Mouse (Mus musculus): ENCODE results near the gene Hectd1. TPM values are rescaled to one million over a fixed set of nuclear protein-coding genes. Genes with fewer than 3 reads are reported as not detected.

Gene Hectd1
- total RNA-seq, 2 experiments from 2014 or later: 87.0 to 87.2 TPM

DNA sequence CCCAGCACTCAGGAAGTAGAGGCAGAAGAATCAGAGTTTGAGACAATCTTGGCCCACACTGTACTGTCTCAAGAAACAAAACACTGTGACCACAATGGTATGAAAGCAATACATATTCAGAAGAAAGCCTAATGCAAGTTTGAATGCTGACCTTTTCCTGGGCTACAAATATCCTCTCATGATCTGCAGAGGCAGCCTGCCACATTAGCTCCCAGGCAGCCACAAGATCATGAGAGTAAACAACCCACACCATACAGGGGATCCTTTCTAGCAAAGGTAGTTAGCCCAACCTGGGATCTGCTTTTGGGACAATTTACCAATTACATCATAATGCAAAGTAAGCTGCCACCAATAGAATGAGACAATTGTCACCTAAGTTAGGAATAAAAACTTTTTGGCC lies 18.8 kb downstream of the Hectd1 start:
- no peak for DNase-seq (ENCODE audit: low spot score in 2 of 2)

DNA sequence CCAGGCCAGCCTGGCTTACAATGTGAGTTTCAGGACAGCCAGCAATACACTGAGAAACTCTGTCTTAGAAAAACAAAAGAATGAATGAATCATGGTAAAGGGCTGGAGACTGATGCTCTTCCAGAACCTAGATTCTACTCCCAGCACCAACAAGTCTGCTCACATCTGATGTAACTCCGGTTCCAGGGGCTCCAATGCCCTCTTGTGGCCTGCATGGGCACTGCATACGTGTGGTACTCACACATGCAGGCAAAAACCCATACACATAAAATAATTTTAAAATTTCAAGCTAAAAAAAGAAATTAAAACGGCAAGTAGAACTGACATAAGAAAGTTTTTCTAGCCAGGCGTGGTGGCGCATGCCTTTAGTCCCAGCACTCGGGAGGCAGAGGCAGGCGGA lies 44.5 kb downstream of the Hectd1 start:
- no peak for DNase-seq (ENCODE audit: low spot score in 2 of 2)

DNA sequence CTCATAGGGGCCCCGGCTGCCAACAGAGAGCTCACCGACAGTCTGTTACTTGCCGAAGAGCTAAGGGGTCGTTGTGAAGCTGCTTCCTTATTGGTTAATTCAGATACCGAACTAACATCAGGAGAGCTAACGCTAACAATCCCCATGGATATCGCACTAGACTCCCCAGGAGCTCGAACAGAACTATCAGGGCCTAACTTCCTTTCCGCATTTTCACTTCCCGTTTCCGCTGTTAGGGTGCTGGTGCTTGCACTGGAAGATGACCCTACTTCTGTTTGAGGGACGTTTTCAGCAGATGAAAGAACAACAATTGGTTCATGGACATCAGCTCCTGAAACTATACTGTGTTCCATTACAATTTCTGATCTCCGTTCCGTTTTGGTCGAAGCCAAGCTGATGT lies 60.6 kb downstream of the Hectd1 start:
- no peak for DNase-seq (ENCODE audit: low spot score in 2 of 2)

GRCm38 (mm10) chr12:51767454-51767853 lies 61.9 kb downstream of the Hectd1 start:
- no peak for DNase-seq (ENCODE audit: low spot score in 2 of 2)

GRCm38 (mm10) chr12:51759374-51759773 lies 70.0 kb downstream of the Hectd1 start:
- no peak for DNase-seq (ENCODE audit: low spot score in 2 of 2)

GRCm38 (mm10) chr12:51756599-51756961 lies 72.8 kb downstream of the Hectd1 start:
- DNase-seq (ENCODE audit: low spot score in 2 of 2): no peak

DNA sequence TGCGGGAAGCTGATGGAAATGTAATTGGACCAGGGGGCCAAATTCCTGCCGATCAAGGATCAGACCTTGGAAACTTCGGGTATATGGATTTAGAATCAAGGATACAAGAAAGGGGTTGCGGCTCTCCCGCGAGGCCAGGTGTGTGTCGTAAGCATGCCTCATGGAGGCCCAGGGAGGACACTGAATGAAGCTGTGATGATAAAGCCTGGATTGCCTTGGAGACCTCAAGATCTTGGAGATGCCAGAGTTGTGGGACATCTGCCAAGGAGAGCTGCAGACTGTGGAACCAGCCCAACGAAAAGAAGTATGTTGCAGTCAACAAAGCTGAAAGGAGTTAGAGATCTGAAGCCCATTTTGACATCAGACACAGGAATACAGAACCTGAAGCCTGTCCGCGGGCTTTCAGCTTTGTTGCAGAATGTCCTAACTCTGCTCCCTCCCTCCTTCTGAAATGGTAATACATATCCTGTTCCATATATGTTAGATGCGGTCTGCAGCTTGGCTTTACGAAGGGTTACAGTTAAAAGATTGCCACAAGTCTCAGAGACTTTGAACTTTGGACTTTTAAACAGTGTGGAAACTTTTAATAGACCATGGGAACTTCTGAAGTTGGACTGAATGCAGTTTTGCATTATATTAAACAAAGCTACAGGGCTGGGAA lies 73.3 kb downstream of the Hectd1 start:
- DNase-seq (ENCODE audit: low spot score in 2 of 2): no peak

DNA sequence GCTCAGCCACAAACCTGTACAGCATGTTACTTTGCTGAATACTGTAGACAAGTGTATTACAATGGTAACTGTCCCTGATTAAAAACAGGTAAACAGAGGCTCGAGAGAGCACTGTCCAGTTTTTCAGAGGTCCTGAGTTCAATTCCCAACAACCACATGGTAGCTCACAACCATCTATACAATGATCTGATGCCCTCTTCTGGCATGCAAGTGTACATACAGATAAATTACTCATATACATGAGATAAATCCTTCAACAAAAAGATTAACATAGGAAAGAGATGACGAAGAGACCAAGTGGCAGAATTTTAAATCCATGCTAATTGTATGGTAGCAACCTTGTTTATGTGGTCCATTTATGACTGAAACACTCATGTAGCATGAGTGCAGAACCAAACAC lies 82.0 kb downstream of the Hectd1 start:
- no peak for DNase-seq (ENCODE audit: low spot score in 2 of 2)

- no peak for DNase-seq (ENCODE audit: low spot score in 2 of 2)
These were observed 84.4 kb downstream of the Hectd1 start for GRCm38 (mm10) chr12:51744957-51745356.

GRCm38 (mm10) chr12:51741690-51742089 lies 87.6 kb downstream of the Hectd1 start:
- peak; percentile 53 to 57 for DNase-seq (ENCODE audit: low spot score in 2 of 2)

DNA sequence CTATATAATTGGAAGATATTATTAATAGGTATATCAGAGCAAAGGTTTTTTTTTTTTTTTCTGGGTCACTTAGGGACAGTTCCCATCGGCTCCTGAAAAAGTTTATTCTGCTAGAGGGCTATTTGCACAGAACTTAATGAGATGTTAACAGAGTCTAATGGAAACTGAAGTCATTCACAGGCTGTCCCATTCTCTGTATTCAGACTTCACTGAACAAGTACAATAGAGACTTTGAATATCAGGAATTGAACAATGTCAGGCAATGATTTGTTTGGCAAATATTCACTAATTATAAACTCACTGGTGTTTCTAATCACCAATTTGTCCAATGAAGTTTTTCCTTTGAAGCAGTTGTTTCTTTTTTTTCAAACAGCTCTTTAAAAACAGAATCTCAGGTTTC lies 92.5 kb downstream of the Hectd1 start:
- no peak for DNase-seq (ENCODE audit: low spot score in 2 of 2)

- no peak for DNase-seq (ENCODE audit: low spot score in 2 of 2)
These were observed 93.0 kb downstream of the Hectd1 start for GRCm38 (mm10) chr12:51736381-51736780.

DNA sequence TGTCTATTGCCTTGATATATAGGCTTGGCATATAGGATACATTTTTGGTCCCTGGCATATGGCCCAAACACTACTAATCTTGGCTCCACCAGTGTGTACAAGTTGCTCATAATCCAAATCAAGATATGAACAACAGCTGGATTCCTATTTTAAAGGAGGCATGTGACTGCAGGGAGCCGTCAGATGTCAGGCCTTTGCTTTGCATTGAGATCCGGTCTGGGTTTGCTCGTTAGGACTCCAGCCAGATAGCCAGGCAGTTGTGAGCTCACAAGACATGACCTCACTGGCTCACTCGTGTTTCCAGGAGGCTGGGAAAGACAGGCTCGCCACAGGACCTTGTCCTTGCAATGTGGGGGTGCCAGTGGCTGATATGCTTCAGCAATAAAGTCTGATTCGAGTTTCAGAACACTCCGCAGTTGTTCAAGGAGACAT lies 93.5 kb downstream of the Hectd1 start:
- no peak for DNase-seq (ENCODE audit: low spot score in 2 of 2)

DNA sequence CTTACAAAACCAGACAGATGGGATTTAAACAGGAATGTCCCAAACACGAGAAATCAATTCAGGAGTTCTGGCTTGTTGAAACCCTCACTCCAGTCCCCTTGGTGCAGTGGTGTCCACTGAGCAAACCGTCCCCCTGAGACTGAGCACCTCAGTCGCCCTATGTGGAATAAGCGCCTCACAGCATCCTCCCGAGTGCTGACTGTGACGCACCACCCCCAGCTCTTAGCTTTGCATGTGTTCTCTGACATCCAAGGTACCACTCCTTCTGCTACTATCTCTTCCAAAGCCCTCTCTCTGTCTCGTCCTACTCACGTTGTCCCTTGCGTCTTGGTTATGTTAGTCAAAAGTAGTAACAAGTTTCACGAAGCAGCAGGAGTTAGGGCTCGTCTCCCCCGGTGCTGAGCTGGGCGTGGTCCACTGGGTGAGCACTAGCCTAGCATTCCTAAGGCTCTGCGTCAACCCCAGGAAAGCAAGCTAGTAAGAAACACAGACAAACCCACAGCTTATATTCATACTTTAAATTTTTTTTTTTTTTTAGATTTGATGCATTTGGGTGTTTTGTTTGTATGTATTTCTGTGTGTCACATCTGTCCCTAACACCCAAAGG lies 94.6 kb downstream of the Hectd1 start:
- no peak for DNase-seq (ENCODE audit: low spot score in 2 of 2)

- DNase-seq (ENCODE audit: low spot score in 2 of 2): no peak
These were observed 99.5 kb downstream of the Hectd1 start for GRCm38 (mm10) chr12:51729827-51730226.

- DNase-seq (ENCODE audit: low spot score in 2 of 2): no peak
These were observed 100.3 kb downstream of the Hectd1 start for GRCm38 (mm10) chr12:51729058-51729457.

- DNase-seq (ENCODE audit: low spot score in 2 of 2): no peak
These were observed 107.5 kb downstream of the Hectd1 start for GRCm38 (mm10) chr12:51721836-51722235.

DNA sequence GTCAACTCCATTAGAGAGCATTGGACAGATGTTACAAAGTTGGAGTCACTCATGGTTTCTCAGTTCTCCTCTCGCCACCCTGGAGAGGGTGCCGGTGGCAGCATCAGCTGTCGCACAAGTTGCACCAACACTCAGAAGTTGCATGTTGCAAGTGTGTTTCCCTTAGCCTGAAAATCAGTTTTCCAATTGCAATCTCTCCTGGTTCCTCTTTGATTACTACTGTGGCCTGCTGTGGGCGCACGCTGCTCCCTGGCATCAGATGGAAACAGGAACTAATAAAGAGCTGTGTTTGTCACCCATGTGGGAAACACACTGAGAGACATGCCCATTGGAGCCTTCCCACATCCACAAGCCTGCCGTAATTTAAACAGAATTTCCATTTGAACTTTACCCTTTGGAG lies 110.7 kb downstream of the Hectd1 start:
- no peak for DNase-seq (ENCODE audit: low spot score in 2 of 2)

- no peak for DNase-seq (ENCODE audit: low spot score in 2 of 2)
These were observed 116.7 kb downstream of the Hectd1 start for GRCm38 (mm10) chr12:51712685-51713084.

- DNase-seq (ENCODE audit: low spot score in 2 of 2): no peak
These were observed 119.2 kb downstream of the Hectd1 start for GRCm38 (mm10) chr12:51710154-51710553.

DNA sequence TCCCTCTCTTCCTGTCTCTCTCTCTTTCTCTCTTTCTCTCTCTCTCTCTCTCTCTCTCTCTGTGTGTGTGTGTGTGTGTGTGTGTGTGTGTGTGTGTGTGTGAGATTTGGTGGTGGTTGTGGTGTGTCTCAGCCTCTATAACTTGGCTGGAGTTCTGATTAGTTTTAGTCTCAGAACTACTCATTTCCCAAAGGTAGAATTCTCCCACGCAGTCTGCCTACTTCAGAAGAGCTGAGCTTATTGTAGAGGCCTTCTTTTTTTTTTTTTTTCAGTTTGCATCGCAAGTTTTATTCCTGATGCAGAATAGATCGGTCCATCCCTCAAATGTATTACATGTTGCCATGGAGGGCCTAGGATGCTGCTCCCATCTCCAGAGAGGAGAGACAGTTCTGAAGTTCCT lies 119.6 kb downstream of the Hectd1 start:
- DNase-seq (ENCODE audit: low spot score in 2 of 2): no peak

GRCm38 (mm10) chr12:51708941-51709686 lies 120.2 kb downstream of the Hectd1 start:
- DNase-seq (ENCODE audit: low spot score in 2 of 2): peak; percentile 23 to 41

Measured in layer of hippocampus, postnatal 10 days (tissue).